Mouse (Mus musculus): ENCODE measurements around the gene Mfge8. TPM values are rescaled to one million over a fixed set of nuclear protein-coding genes. Genes with fewer than 3 reads are reported as not detected.
A peak's percentile ranks its signal among the peaks of the same experiment; 100 is the strongest.

Gene Mfge8
- polyA plus RNA-seq, 1 experiment from 2014 or later = 172 TPM

DNA sequence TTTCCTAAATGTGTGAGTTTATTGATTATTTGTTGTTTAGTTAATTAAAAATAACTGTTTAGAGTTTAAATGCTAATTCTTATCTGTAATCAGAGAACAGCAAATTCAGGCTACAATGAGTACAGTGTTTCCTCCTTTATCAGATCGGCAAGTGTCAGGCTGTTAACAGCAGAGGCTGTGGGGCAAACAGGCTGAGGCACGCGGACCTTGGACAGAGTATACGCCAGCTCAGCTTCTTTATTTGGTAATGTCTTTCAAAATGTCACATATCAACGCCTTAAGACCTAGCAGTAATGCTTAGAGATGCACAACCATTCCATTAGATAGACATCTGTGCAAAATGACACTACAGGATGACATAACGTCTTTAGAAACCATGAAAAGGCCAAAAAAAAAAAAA, 662 bp upstream of the Mfge8 start:
- Histone ChIP-seq H3K9ac (no peak overlapping the region), H3K27me3 (replicated peaks) (no peaks in the 10 kb centered on the region), H3K4me2 (replicated peaks) (peak overlapping the region; percentile 79; the same call in 1 of the 2 replicates), H3K9me3 (no peaks in the 10 kb centered on the region), H3K4me1 (replicated peaks) (peaks cover 15% of the 10 kb centered on the region), H3K36me3 (no peaks in the 10 kb centered on the region), H3K27ac (no peak overlapping the region), H3K4me3 (replicated peaks) (no peak overlapping the region)
- WGBS = 52% methylated on average over 6 of the region's 6 CpGs
- ATAC-seq = peak; percentile 37; the same call in 1 of the 2 replicates

GRCm38 (mm10) chr7:79147931-79148653, 768 bp downstream of the Mfge8 start:
- H3K36me3 ChIP-seq = no peaks in the 10 kb centered on the region
- WGBS = 3% methylated on average over 20 of the region's 20 CpGs
- peak overlapping the region; percentile 67 for H3K9ac ChIP-seq
- H3K9me3 ChIP-seq = no peaks in the 10 kb centered on the region
- H3K4me3 ChIP-seq (replicated peaks) = peak overlapping the region; percentile 66
- no peaks in the 10 kb centered on the region for H3K27me3 ChIP-seq (replicated peaks)
- H3K4me2 ChIP-seq (replicated peaks) = peak overlapping the region; percentile 79
- H3K4me1 ChIP-seq (replicated peaks) = peaks cover 15% of the 10 kb centered on the region
- ATAC-seq = peak; percentile 6
- peak overlapping the region; percentile 73; the same call in 1 of the 2 replicates for H3K27ac ChIP-seq

DNA sequence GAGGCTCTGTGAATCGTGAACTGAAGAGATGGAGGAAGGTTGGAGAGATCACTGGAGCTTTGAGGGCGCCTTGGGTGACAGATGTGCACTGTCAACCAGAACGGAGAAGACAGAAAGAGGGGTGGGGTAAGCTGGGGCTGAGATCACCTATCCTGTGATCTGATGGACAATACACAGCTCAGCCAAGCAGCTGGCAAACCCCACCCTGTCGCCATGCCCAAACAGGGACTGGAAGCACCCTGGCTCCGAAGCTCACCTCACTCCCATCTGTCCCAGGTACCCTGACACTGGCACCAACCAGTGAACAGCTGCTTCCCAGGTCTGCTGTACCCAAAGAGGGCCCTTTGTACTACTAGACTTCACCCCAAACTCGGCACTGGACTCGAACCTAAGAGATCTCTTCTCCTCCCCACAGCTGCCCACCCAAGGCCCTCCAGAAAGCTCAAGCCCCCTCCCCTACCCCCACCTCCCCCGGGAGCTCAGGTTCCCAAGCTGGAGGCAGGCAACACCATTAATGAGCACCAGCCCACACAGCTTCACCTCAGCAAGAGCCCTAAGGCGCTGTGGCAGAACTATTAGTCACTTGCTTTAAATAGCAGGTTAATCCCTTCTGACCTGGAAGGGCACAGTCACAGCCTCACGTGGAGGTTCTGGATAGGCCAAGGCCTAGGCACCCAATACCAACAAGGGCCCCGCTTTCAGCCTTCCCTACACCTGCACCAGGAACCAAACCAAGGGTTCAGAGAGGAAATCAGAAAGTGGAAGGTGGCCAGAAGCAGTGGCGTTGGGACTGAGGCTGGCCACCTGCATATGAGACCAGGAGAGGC, 1.6 kb downstream of the Mfge8 start:
- Histone ChIP-seq H3K36me3 (no peaks in the 10 kb centered on the region), H3K27me3 (replicated peaks) (no peaks in the 10 kb centered on the region), H3K27ac (no peak overlapping the region), H3K9me3 (no peaks in the 10 kb centered on the region), H3K4me1 (replicated peaks) (peaks cover 15% of the 10 kb centered on the region), H3K4me3 (replicated peaks) (peak overlapping the region; percentile 66), H3K4me2 (replicated peaks) (peak overlapping the region; percentile 79), H3K9ac (no peak overlapping the region)
- no peak for ATAC-seq
- 57% methylated on average over 12 of the region's 12 CpGs for WGBS

DNA sequence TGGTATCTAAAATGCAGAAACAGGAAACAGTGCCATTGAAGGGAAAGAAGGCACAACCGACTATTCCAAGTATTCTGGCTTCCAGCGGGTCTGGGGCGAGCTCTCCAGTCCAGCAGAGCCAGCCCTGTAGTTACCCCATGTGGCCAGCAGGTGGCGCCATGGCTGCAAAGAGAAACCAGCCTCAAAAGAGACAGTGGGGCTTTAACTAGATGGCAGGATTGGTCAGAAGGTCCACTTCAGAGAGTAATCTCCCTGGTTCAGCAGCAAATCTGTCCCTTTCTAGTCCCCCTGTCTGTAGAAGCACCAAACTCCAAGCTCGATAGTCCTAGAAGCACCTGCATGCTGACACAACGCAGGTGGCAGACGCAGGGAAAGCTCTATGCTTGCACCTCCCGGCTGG, 8.0 kb downstream of the Mfge8 start:
- WGBS = 39% methylated on average over 8 of the region's 8 CpGs
- H3K4me2 ChIP-seq (replicated peaks) = no peak overlapping the region
- 0 out of 2 replicates have a peak, but pooled peaks cover 9% of the 10 kb centered on the region for H3K36me3 ChIP-seq
- H3K4me3 ChIP-seq (replicated peaks) = no peak overlapping the region
- no peaks in the 10 kb centered on the region for H3K4me1 ChIP-seq (replicated peaks)
- H3K9me3 ChIP-seq = no peaks in the 10 kb centered on the region
- no peaks in the 10 kb centered on the region for H3K27me3 ChIP-seq (replicated peaks)
- ATAC-seq = peak; percentile 51
- no peak overlapping the region for H3K27ac ChIP-seq
- H3K9ac ChIP-seq = no peak overlapping the region

GRCm38 (mm10) chr7:79139891-79140591, 8.8 kb downstream of the Mfge8 start:
- Histone ChIP-seq H3K4me1 (replicated peaks) (no peaks in the 10 kb centered on the region), H3K9me3 (no peaks in the 10 kb centered on the region), H3K9ac (no peak overlapping the region), H3K4me3 (replicated peaks) (no peak overlapping the region), H3K4me2 (replicated peaks) (no peak overlapping the region), H3K27ac (no peak overlapping the region), H3K36me3 (0 out of 2 replicates have a peak, but pooled peaks cover 10% of the 10 kb centered on the region), H3K27me3 (replicated peaks) (no peaks in the 10 kb centered on the region)
- ATAC-seq = no peak
- WGBS = 50% methylated on average over 4 of the region's 4 CpGs

GRCm38 (mm10) chr7:79139328-79139824, 9.5 kb downstream of the Mfge8 start:
- ATAC-seq = no peak
- WGBS = 70% methylated on average over 6 of the region's 6 CpGs
- peaks cover 13% of the 10 kb centered on the region; the same call in 1 of the 2 replicates for H3K36me3 ChIP-seq

DNA sequence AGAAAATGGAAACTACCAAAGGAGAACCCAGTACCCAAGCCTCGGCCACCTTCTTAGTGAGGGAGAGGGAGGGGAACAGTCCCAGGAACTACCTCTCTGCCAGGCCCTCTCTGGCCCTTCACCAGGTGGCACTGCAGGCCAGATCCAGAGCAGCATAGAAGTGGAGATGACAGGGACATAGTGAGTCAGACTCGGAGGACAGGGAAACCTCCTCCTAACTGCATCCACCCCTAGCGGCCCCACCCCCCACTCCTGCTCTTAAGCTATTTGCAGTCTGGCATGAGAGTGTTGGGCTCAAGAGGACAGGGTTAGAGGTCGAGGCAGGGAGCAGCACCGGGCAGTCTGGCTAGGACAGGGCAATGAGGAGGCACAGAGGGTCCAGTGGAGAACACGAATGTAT, 15.5 kb downstream of the Mfge8 start:
- Histone ChIP-seq H3K36me3 (peaks cover 11% of the 10 kb centered on the region; the same call in 1 of the 2 replicates), H3K27me3 (replicated peaks) (0 out of 2 replicates have a peak, but pooled peaks cover 4% of the 10 kb centered on the region), H3K4me2 (replicated peaks) (no peak overlapping the region), H3K4me1 (replicated peaks) (peaks cover 13% of the 10 kb centered on the region), H3K9ac (no peak overlapping the region), H3K9me3 (no peaks in the 10 kb centered on the region), H3K4me3 (replicated peaks) (no peak overlapping the region), H3K27ac (no peak overlapping the region)
- 28% methylated on average over 6 of the region's 6 CpGs for WGBS
- ATAC-seq = 0 out of 2 replicates have a peak, but pooled peaks have one; percentile 26

More at GRCm38 (mm10) chr7:79139328-79139824, 9.5 kb downstream of the Mfge8 start:
- Histone ChIP-seq H3K9ac (no peak overlapping the region), H3K9me3 (no peaks in the 10 kb centered on the region), H3K4me2 (replicated peaks) (no peak overlapping the region), H3K27me3 (replicated peaks) (no peaks in the 10 kb centered on the region), H3K27ac (no peak overlapping the region), H3K4me1 (replicated peaks) (no peaks in the 10 kb centered on the region), H3K4me3 (replicated peaks) (no peak overlapping the region)

- peaks cover 13% of the 10 kb centered on the region for H3K4me1 ChIP-seq (replicated peaks)
- no peak within 1 kb of the TSS for H3K27ac ChIP-seq
- 5% methylated on average over 19 of the region's 19 CpGs for WGBS
- no peaks in the 10 kb centered on the region for H3K9me3 ChIP-seq
- ATAC-seq = 0 out of 2 replicates have a peak, but pooled peaks have one; percentile 43
- H3K9ac ChIP-seq = peak within 1 kb of the TSS; percentile 36
- peak within 1 kb of the TSS; percentile 30 for H3K4me3 ChIP-seq (replicated peaks)
- H3K27me3 ChIP-seq (replicated peaks) = 0 out of 2 replicates have a peak, but pooled peaks cover 4% of the 10 kb centered on the region
- peak within 1 kb of the TSS; percentile 61 for H3K4me2 ChIP-seq (replicated peaks)
- H3K36me3 ChIP-seq = peaks cover 4% of the 10 kb centered on the region; the same call in 1 of the 2 replicates
Observed at GRCm38 (mm10) chr7:79130843-79131444, 17.9 kb downstream of the Mfge8 start, which contains the start of gene Hapln3. Gene Hapln3 (minus strand): TSS chr7:79131018.

GRCm38 (mm10) chr7:79130385-79130784, 18.5 kb downstream of the Mfge8 start:
- Histone ChIP-seq H3K9ac (peak overlapping the region; percentile 36), H3K4me3 (replicated peaks) (peak overlapping the region; percentile 30), H3K27ac (no peak overlapping the region), H3K9me3 (no peaks in the 10 kb centered on the region), H3K27me3 (replicated peaks) (0 out of 2 replicates have a peak, but pooled peaks cover 4% of the 10 kb centered on the region), H3K4me1 (replicated peaks) (peaks cover 13% of the 10 kb centered on the region), H3K36me3 (peaks cover 4% of the 10 kb centered on the region; the same call in 1 of the 2 replicates), H3K4me2 (replicated peaks) (peak overlapping the region; percentile 61)
- 17% methylated on average over 13 of the region's 13 CpGs for WGBS
- ATAC-seq = 0 out of 2 replicates have a peak, but pooled peaks have one; percentile 16

GRCm38 (mm10) chr7:79129883-79130282, 19.0 kb downstream of the Mfge8 start:
- WGBS = 22% methylated on average over 8 of the region's 8 CpGs
- 0 out of 2 replicates have a peak, but pooled peaks cover 4% of the 10 kb centered on the region for H3K27me3 ChIP-seq (replicated peaks)
- peaks cover 13% of the 10 kb centered on the region for H3K4me1 ChIP-seq (replicated peaks)
- H3K36me3 ChIP-seq = peaks cover 2% of the 10 kb centered on the region; the same call in 1 of the 2 replicates
- no peak overlapping the region for H3K9ac ChIP-seq
- no peaks in the 10 kb centered on the region for H3K9me3 ChIP-seq
- H3K27ac ChIP-seq = no peak overlapping the region
- no peak for ATAC-seq
- H3K4me2 ChIP-seq (replicated peaks) = peak overlapping the region; percentile 61
- peak overlapping the region; percentile 30 for H3K4me3 ChIP-seq (replicated peaks)

- no peak overlapping the region for H3K9ac ChIP-seq
- no peak overlapping the region for H3K27ac ChIP-seq
- H3K4me1 ChIP-seq (replicated peaks) = no peaks in the 10 kb centered on the region
- WGBS = 78% methylated on average over 5 of the region's 5 CpGs
- no peak overlapping the region for H3K4me3 ChIP-seq (replicated peaks)
- H3K9me3 ChIP-seq = no peaks in the 10 kb centered on the region
- ATAC-seq = no peak
- no peaks in the 10 kb centered on the region for H3K27me3 ChIP-seq (replicated peaks)
- no peak overlapping the region for H3K4me2 ChIP-seq (replicated peaks)
- no peaks in the 10 kb centered on the region for H3K36me3 ChIP-seq
Observed at GRCm38 (mm10) chr7:79123465-79123864, 25.4 kb downstream of the Mfge8 start.
